Mouse (Mus musculus): ENCODE measurements around the gene Txndc9.
A peak's percentile ranks its signal among the peaks of the same experiment; 100 is the strongest.

Txndc9 gene

DNA sequence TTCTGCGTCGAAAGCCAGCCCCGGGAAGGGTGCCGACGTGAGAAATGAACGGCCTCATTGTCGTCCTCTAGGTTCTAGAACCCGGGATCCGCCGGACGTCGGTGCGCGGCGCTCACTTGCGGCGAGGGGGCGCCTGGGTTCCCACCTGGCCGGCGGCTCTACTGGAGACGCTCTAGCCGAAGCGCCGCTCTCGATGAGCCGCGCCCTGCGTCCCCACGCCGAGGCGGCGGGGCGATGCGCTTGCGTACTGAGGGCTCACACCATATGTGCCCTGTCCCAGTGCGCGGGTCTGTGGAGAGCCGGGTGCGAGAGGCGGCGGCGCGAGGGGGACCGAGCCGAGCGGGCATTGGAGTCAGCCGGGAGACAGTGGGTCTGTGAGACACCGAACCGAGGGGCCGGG, at the start of gene Txndc9, which contains the start of gene Eif5b:
Gene Txndc9 (minus strand): TSS at position 27 of the 400 bp plus-strand sequence.
Gene Eif5b (plus strand): TSS at position 144 of the 400 bp plus-strand sequence.
- DNase-seq (ENCODE audit: low read depth, low spot score), result peak; percentile 94

GRCm38 (mm10) chr1:38038898-38039297, 41.2 kb upstream of the Txndc9 start:
- no peak for DNase-seq (ENCODE audit: low read depth, low spot score)

GRCm38 (mm10) chr1:38037375-38037774, 39.7 kb upstream of the Txndc9 start:
- DNase-seq (ENCODE audit: low read depth, low spot score), result no peak

DNA sequence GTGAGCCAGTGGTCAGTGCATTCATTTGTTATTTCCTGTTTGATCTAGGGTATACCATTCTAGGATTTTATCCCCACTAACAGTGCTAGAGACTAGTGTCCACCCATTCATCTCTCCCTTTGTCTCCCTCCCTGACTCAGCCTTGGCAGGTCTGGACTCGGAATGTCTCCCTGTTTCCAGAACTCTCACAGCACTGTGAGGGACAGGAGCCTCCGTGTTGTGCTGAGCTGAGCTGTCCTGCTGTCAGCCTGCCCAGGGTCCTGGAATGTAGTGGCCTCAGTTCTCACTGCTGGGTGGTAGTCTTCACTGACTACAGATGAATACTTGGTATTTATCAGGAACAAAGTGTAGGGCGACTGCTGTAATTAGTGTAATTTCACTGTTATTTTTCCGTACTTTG, 37.8 kb upstream of the Txndc9 start:
- no peak for DNase-seq (ENCODE audit: low read depth, low spot score)

GRCm38 (mm10) chr1:38031391-38031790, 33.7 kb upstream of the Txndc9 start:
- no peak for DNase-seq (ENCODE audit: low read depth, low spot score)

DNA sequence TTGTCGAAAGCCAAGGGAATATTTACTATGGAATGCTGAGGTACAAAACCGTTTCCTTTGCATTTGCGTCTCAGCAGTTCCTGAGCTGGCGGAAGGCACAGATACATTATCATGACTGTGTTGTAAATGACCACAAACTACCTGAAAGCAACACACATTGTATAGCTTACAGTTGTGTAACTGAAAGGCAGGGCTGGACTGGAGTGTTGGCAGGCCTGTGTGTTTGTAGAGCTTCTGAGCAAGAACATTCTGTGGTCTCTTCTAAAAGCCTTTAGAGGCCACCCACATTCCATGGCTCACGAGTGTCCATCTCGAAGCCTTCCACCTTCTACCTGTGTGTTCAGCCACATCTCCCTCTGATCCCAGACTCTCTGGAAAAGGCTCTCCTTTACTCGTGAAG, 29.6 kb upstream of the Txndc9 start:
- DNase-seq (ENCODE audit: low read depth, low spot score), result no peak

DNA sequence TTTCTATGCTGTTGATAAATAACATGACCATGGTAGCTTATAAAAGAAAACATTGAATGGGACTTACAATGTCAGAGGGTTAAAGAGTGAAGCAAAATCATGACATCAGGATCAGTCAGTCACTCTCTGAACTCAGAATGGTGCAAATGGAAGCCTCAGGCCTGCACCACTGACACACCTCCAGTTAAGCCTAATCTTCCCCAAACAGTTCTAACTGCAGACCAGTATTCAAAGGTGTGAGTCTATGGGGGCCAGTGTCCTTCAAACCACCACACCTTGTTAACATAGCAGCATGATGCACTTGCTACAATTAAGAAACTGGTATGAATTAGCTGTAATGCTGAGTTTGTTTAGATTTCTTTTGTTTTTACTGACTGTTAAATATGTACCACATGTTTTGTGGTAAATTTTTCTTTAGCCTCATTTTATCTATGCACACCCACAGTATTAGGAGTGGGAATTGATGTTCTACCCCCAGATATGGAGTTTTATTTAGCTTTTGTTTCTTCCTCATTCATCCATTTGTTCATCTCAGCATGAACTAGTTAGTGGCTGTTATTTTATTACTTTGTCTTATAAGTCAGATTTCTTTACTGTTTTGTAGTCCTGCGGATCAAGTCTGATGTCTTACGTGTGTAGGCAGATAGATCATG, 17.0 kb upstream of the Txndc9 start:
- DNase-seq (ENCODE audit: low read depth, low spot score), result no peak

GRCm38 (mm10) chr1:38012509-38012908, 14.8 kb upstream of the Txndc9 start:
- DNase-seq (ENCODE audit: low read depth, low spot score), result no peak

DNA sequence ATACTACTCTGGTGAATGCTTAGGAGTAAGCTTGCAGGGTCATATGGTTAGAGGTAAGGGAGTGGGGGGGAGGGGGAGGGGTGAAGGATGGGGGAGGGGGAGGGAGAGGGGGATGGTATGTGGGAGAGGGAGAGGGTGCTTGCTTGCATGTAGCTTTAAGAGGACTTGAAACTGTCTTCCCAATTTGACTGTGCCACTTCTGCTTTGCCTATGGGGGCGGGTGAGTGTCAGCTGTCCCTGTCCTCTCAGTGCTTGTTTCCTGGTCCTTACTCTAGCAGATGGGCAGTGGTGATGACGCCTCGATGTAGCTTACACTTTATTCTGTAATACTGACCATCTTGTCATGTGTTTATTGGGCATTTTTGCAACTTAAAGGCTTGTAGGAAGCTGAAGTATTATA, 14.4 kb upstream of the Txndc9 start:
- no peak for DNase-seq (ENCODE audit: low read depth, low spot score)

- DNase-seq (ENCODE audit: low read depth, low spot score), result no peak
Observed at GRCm38 (mm10) chr1:38011647-38012046, 14.0 kb upstream of the Txndc9 start.

DNA sequence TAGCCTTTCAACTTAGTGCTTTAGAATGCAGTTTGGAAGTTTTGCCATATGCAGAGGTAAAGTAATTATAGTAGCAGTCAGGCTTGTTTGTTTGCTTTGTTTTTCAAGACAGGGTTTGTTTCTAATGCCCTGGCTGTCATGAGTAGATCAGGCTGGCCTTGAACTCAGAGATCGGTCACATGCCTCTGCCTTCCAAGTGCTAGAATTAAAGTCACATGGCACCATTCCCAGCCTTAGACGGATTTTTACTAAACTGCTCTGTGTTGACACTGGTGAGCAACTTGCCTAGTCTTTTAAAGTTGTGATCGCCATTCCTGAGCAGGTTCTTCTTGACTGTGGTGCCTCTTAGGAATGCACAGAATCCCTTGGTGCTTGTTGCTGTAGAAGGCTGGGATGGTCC, 9.0 kb upstream of the Txndc9 start:
- no peak for DNase-seq (ENCODE audit: low read depth, low spot score)

- DNase-seq (ENCODE audit: low read depth, low spot score), result no peak
Observed at GRCm38 (mm10) chr1:38003046-38003445, 5.4 kb upstream of the Txndc9 start.

- no peak for DNase-seq (ENCODE audit: low read depth, low spot score)
Observed at GRCm38 (mm10) chr1:38001956-38002355, 4.3 kb upstream of the Txndc9 start.

- no peak for DNase-seq (ENCODE audit: low read depth, low spot score)
Observed at GRCm38 (mm10) chr1:38000844-38001243, 3.2 kb upstream of the Txndc9 start.

DNA sequence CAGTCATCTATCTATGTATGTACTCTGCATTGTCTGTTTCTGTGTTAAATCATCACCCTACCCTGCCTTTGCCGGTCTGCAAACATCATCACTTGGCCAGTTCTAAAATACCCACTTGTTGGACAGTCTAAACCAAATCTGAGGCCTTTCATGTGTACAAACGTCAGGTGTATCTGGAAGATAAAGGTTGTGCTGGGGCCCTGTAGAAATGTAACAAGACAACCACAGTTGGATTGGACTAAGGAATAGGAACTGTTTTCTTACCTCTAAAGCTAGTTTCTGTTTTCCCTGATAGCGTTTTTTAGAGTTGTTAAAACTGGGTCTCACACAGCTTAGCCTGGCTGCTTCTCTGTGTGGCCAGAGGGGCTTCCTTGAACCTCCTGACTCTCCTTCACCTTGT, 1.9 kb upstream of the Txndc9 start:
- DNase-seq (ENCODE audit: low read depth, low spot score), result no peak

- DNase-seq (ENCODE audit: low read depth, low spot score), result no peak
Observed at GRCm38 (mm10) chr1:37998371-37999199, 892 bp upstream of the Txndc9 start.

DNA sequence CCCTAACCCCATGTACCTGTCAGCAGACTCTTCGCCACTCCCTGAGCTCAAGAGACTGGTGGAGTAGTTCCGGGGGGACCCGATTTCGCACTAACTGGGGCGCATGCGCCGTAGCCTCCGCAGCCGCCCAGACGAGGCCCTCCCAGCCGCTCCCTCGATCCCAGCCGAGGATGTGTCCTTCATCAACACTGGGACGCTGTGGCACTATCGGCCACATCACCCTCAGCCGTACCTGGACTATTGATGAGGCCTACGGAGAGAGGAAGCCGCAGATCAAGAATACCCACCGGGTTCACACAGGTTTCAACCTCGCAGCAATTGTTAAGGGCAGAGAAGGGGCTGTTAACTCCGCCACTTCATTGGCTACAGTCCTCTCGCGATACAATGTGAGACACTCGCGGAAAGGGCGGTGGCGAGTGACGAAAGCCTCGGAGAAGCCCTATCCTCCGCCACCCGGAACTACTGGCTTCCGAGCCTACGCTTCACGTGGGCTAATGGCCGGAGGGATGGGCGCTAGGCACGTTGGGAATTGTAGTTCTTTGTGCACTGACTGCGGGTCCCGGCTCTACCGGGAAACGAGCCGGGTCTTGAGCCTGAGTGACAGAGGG, 712 bp downstream of the Txndc9 start:
- peak; percentile 99 for DNase-seq (ENCODE audit: low read depth, low spot score)

DNA sequence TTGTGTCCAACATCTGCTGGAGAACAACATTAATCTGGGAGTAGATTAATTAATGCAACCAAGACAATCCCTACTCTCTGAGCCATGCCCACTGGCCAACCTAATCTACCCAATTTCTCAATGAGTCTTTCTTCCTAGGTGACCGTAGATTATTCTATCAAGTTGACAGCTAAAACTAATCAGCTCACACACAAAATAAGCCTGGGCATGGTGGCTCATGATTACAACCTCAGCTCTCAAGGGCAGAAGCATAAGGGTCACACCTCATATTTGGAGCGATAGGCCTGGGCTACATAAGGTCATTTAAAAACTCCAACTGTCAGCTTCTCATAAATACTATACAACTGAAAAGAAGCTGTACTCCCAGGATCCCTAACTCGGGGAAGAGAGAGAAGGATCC, 1.5 kb downstream of the Txndc9 start:
- DNase-seq (ENCODE audit: low read depth, low spot score), result no peak

- DNase-seq (ENCODE audit: low read depth, low spot score), result no peak
Observed at GRCm38 (mm10) chr1:37987856-37988255, 9.8 kb downstream of the Txndc9 start.

GRCm38 (mm10) chr1:37985764-37986323, 11.8 kb downstream of the Txndc9 start:
- DNase-seq (ENCODE audit: low read depth, low spot score), result peak; percentile 18

DNA sequence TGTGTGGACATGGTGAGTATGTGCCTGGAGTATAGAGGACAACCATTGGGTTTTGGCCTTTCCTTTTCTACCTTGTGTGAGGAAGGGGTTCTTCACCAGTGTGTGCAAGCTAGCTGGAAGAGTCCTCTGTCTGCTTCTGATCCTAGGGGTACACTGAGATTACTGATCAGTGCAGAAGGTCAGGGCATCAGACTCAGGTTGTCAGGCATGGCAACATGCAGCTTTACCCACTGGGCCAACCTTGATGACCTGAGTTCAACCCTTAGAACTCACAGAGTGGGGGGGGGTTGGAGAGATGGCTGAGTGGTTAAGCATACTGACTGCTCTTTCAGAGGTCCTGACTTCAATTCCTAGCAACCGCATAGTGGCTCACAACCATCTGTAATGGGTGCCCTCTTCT, 13.4 kb downstream of the Txndc9 start:
- no peak for DNase-seq (ENCODE audit: low read depth, low spot score)

DNA sequence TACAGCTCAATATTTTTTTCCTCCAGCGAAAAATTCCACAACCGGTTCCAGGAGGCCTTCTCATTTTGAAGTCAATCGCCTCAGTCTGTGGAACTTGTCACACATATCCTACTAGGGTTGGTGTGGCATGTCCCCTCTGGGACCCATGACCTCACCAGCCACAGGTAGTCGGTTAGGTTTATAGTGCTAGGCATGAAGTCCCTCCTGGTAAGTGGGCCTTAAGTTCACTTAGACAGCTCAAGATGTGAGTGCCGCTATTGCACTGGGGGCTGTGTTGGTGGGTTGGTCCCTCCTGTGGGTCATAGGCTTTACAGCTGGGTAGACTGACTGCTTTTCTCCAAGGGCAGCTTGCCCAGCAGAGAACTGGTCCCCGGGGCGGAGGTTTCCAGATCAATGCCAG, 20.4 kb downstream of the Txndc9 start:
- DNase-seq (ENCODE audit: low read depth, low spot score), result no peak
